Mouse (Mus musculus) activated CD4-positive, CD25-positive, alpha-beta regulatory T cell, adult 4 months (primary cell): ENCODE results near the gene Etv5. TPM values are rescaled to one million over a fixed set of nuclear protein-coding genes. Genes with fewer than 3 reads are reported as not detected.

ENCODE experiments used
- ATAC-seq: one replicate; pipeline ENCODE4 v1.8.0; 2017
- polyA plus RNA-seq, 2 experiments: library from polyadenylated mRNA; unstranded; fragments of 100-300 nt; shearing (Covaris generic); gene quantifications; one replicate each; pipeline ENCODE4 v1.2.1; 2017

The Etv5 gene
- polyA plus RNA-seq, 2 experiments from 2014 or later = 1.7 to 5.6 TPM

DNA sequence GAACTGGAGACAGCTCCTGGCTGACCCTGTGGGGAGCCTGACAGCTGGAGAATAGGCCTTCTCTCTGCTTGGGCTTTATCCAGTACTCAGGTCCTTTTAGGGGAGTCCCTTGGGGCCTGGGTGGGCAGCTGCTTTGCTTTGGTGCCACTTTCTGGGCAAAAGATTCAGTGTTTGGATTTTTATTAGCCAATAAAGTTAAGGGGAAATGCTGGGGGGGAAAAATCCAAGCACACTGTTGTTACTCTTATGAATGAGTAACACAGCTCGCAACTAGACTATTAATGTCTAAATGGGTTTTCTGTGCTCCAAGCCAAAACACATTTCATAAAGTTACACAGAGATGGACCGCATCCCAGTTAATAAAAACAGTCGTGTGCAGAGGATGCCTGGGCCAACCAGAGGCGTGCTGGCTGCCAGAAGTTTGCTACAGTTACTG is 98.3 kb downstream of the Etv5 start:
- no peak for ATAC-seq

DNA sequence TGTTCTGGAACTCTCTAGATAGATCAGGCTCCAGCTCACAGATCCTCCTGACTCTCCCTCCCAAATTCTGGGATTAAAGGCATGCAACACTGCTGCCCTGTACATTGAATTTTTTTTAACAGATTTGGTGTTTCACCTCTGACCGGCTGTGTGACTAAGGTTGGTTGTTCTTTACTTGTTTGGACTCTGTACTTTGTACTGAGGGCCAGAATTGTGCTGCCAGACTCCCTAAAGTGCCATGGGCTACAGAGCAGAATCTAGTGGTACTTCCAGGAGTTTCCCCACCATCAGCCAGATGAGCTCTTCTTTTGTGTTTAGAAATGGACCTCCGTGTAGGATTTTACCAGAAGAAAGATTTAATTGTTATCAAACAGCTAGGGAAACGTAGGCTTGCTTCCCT is 103.7 kb downstream of the Etv5 start:
- no peak for ATAC-seq

Other genes with a start within 250 kb of the Etv5 start
- gene Tra2b, start 173.7 kb downstream of the Etv5 start, polyA plus RNA-seq = 100 to 1,000 TPM; 191 to 329 TPM
- under 1 TPM; 0.46 to 0.57 TPM for gene Dgkg, start 217.5 kb upstream of the Etv5 start, polyA plus RNA-seq